Mouse (Mus musculus) hindbrain, embryonic 15.5 days (tissue): Measurements from ENCODE around the gene Psmd3. TPM values are rescaled to one million over a fixed set of nuclear protein-coding genes. Genes with fewer than 3 reads are reported as not detected.

Experiments
- ATAC-seq: fragments of 200-750 bp; cut with Nextera tagmentation; 2 replicates; pipeline ENCODE4 v1.8.0; 2017; ENCODE audit warnings: low read depth, moderate number of reproducible peaks, moderate TSS enrichment; ENCODE audit not compliant: low FRiP score
- H3K27ac ChIP-seq: fragments of 300-500 bp; sonication (generic); replicated peaks from 2 replicates; pipeline ENCODE4 v1.5.1; 2015; ENCODE audit warnings: mild to moderate bottlenecking, inconsistent platforms
- H3K27me3 ChIP-seq: fragments of 300-500 bp; sonication (generic); 2 replicates; pipeline ENCODE4 v1.6.1; 2015; ENCODE audit warnings: control low read depth, inconsistent platforms
- H3K36me3 ChIP-seq: fragments of 300-500 bp; sonication (generic); 2 replicates; pipeline ENCODE4 v1.6.1; 2015; ENCODE audit warnings: control low read depth, inconsistent platforms
- H3K4me1 ChIP-seq: fragments of 300-500 bp; sonication (generic); replicated peaks from 2 replicates; pipeline ENCODE4 v1.6.1; 2015; ENCODE audit warnings: control low read depth, inconsistent platforms
- H3K4me2 ChIP-seq: fragments of 300-500 bp; sonication (generic); 2 replicates; pipeline ENCODE4 v1.6.1; 2015; ENCODE audit warnings: moderate library complexity, mild to moderate bottlenecking, inconsistent platforms
- H3K4me3 ChIP-seq: fragments of 300-500 bp; sonication (generic); 2 replicates; pipeline ENCODE4 v1.5.1; 2015; ENCODE audit warnings: mild to moderate bottlenecking, inconsistent platforms
- H3K9ac ChIP-seq: fragments of 300-500 bp; sonication (generic); 2 replicates; pipeline ENCODE4 v1.6.1; 2015; ENCODE audit warnings: inconsistent platforms
- H3K9me3 ChIP-seq: fragments of 300-500 bp; sonication (generic); 2 replicates; pipeline ENCODE4 v1.6.1; 2016; ENCODE audit warnings: control low read depth, inconsistent platforms
- WGBS: fragments of 180-500 bp; shearing (Covaris S2); methylation state at CpG from one replicate; pipeline ENCODE4 v1.1.7; 2015; 5-methylcytosine and 5-hydroxymethylcytosine counted together
- polyA plus RNA-seq: library from polyadenylated mRNA; unstranded; fragments of >200 nt; fragmentation: Nextera tagmentation; extraction: Ambion mirVana; gene quantifications from 2 replicates; pipeline ENCODE4 v1.2.1, GENCODE M21; 2015

The Psmd3 gene
- polyA plus RNA-seq, 1 experiment from 2014 or later = 204 TPM

DNA sequence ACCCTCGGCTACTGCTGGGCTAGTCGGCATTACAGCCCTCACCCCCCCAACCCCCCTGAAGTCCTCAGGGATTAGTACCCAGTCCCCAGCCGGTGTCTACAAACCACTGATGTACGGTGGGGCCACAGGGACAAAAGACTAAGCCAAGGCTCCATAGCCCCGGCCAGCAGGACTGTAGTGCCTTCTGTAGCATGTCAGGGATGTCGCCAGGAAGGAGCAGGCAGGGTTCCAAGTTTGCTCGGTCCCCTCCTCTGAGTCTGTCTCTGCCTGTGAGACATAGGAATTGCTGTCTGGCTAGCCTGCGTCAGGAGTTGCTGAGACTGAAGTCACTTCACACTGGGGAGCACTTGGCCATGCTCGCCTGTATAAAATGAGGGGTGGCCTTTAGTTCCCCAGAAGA, 11.9 kb downstream of the Psmd3 start:
- Histone ChIP-seq H3K36me3 (peaks cover 70% of the 10 kb centered on the region), H3K9me3 (no peaks in the 10 kb centered on the region), H3K27me3 (no peaks in the 10 kb centered on the region), H3K4me3 (no peak overlapping the region), H3K27ac (no peak overlapping the region), H3K9ac (no peak overlapping the region), H3K4me1 (no peaks in the 10 kb centered on the region), H3K4me2 (no peak overlapping the region)
- 80% methylated on average over 9 of the region's 9 CpGs for WGBS
- no peak for ATAC-seq

DNA sequence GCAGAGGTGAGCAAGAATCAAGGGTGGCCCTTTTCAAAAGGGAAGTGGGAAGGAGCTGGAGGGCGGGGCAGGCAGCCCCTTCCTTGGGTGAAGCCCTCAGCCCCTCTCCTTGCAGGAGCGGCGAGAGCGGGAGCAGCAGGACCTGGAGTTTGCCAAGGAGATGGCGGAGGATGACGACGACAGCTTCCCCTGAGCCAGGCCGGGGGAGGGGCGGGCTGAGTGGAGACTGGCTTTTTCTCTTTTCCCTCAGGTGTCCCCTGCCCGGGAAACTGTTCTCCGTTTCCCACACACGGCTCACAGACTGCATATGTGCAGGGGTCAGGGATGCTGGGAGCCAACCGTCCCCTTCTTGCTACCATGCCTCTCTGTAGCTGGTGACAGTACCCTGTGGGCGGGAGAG, 13.1 kb downstream of the Psmd3 start:
- H3K9me3 ChIP-seq = no peaks in the 10 kb centered on the region
- no peaks in the 10 kb centered on the region for H3K27me3 ChIP-seq
- 76% methylated on average over 14 of the region's 14 CpGs for WGBS
- no peak for ATAC-seq
- no peaks in the 10 kb centered on the region for H3K4me1 ChIP-seq
- H3K4me3 ChIP-seq = no peak overlapping the region
- no peak overlapping the region for H3K27ac ChIP-seq
- peaks cover 59% of the 10 kb centered on the region for H3K36me3 ChIP-seq
- no peak overlapping the region for H3K9ac ChIP-seq
- H3K4me2 ChIP-seq = no peak overlapping the region

GRCm38 (mm10) chr11:98696454-98697216, 14.3 kb downstream of the Psmd3 start:
- Histone ChIP-seq H3K27ac (no peak overlapping the region), H3K4me2 (no peak overlapping the region), H3K4me3 (no peak overlapping the region), H3K4me1 (no peaks in the 10 kb centered on the region), H3K9me3 (no peaks in the 10 kb centered on the region), H3K27me3 (no peaks in the 10 kb centered on the region), H3K36me3 (peaks cover 47% of the 10 kb centered on the region), H3K9ac (no peak overlapping the region)
- ATAC-seq = no peak
- WGBS = 80% methylated on average over 14 of the region's 14 CpGs

DNA sequence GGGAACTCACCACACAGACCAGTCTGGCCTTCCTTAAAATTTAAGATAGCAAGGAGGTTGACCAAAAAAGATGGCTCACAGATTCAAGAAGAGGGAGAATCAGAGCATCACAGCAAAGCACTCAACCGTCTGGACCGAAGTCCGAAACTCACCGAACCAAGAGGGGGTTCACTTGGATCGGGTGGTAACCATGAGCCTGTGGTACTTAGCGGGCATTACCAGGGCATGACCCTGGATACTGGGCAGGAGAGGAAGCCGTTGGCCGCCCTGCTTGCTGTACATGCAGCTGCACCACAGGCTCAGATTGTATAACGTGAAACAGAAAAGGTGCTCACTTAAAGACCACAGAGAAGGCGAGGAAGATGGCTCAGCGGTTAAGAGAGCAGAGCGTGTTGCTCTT, 14.9 kb downstream of the Psmd3 start:
- no peaks in the 10 kb centered on the region for H3K27me3 ChIP-seq
- no peak overlapping the region for H3K27ac ChIP-seq
- no peak for ATAC-seq
- H3K4me1 ChIP-seq = no peaks in the 10 kb centered on the region
- H3K9ac ChIP-seq = no peak overlapping the region
- H3K4me2 ChIP-seq = no peak overlapping the region
- H3K36me3 ChIP-seq = peaks cover 41% of the 10 kb centered on the region
- H3K4me3 ChIP-seq = no peak overlapping the region
- no peaks in the 10 kb centered on the region for H3K9me3 ChIP-seq
- 92% methylated on average over 12 of the region's 12 CpGs for WGBS

- Histone ChIP-seq H3K9me3 (no peaks in the 10 kb centered on the region), H3K4me1 (no peaks in the 10 kb centered on the region), H3K27me3 (no peaks in the 10 kb centered on the region), H3K27ac (no peak overlapping the region), H3K36me3 (peaks cover 24% of the 10 kb centered on the region), H3K4me3 (no peak overlapping the region), H3K4me2 (no peak overlapping the region), H3K9ac (no peak overlapping the region)
- ATAC-seq = no peak
- WGBS = 88% methylated on average over 16 of the region's 16 CpGs
Measured at GRCm38 (mm10) chr11:98698849-98699640, 16.7 kb downstream of the Psmd3 start.

- Histone ChIP-seq H3K4me3 (no peak overlapping the region), H3K4me1 (no peaks in the 10 kb centered on the region), H3K36me3 (peaks cover 25% of the 10 kb centered on the region), H3K27me3 (no peaks in the 10 kb centered on the region), H3K27ac (no peak overlapping the region), H3K9ac (no peak overlapping the region), H3K4me2 (no peak overlapping the region), H3K9me3 (no peaks in the 10 kb centered on the region)
- ATAC-seq = peak; percentile 33; the same call in 1 of the 2 replicates
- whole genome bisulfite sequencing = 46% methylated on average over 4 of the region's 4 CpGs
Measured at GRCm38 (mm10) chr11:98699911-98700310, 17.6 kb downstream of the Psmd3 start.

GRCm38 (mm10) chr11:98701213-98701670, 18.9 kb downstream of the Psmd3 start, which contains the start of gene Csf3:
Csf3 (plus strand) TSS chr11:98701263.
- Histone ChIP-seq H3K4me3 (no peak within 1 kb of the TSS), H3K9ac (no peak within 1 kb of the TSS), H3K36me3 (peaks cover 27% of the 10 kb centered on the region), H3K4me2 (no peak within 1 kb of the TSS), H3K27ac (no peak within 1 kb of the TSS), H3K27me3 (no peaks in the 10 kb centered on the region), H3K4me1 (no peaks in the 10 kb centered on the region), H3K9me3 (no peaks in the 10 kb centered on the region)
- WGBS = 43% methylated on average over 10 of the region's 10 CpGs
- ATAC-seq = no peak

- no peak overlapping the region for H3K9ac ChIP-seq
- H3K9me3 ChIP-seq = no peaks in the 10 kb centered on the region
- H3K36me3 ChIP-seq = peaks cover 30% of the 10 kb centered on the region
- no peak overlapping the region for H3K4me2 ChIP-seq
- H3K4me3 ChIP-seq = no peak overlapping the region
- H3K27me3 ChIP-seq = no peaks in the 10 kb centered on the region
- no peaks in the 10 kb centered on the region for H3K4me1 ChIP-seq
- WGBS = 66% methylated on average over 5 of the region's 5 CpGs
- ATAC-seq = no peak
- H3K27ac ChIP-seq = no peak overlapping the region
Measured at GRCm38 (mm10) chr11:98702323-98702722, 20.0 kb downstream of the Psmd3 start.

DNA sequence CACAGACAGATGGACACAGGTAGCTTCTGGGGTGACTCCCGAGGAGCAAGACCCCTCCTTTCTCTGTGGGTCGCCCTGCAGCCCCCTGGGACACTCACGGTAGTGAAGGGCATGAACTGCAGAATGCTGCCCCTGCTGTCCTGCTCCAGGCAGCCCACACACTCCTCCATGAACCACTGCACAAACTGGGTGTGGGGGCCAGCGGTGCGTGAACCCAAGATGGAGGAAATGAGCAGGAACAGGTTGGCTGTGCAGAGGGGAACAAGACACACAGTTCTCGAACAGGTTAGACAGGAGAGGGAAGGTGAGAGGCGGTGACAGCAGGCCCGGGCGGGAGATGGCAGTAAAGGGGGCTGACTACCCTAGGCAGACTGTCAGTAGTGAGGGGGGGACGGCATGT, 22.7 kb downstream of the Psmd3 start:
- Histone ChIP-seq H3K27ac (no peak overlapping the region), H3K36me3 (peaks cover 52% of the 10 kb centered on the region), H3K4me2 (no peak overlapping the region), H3K9me3 (no peaks in the 10 kb centered on the region), H3K4me3 (no peak overlapping the region), H3K27me3 (no peaks in the 10 kb centered on the region), H3K4me1 (no peaks in the 10 kb centered on the region), H3K9ac (no peak overlapping the region)
- ATAC-seq = no peak
- WGBS = 91% methylated on average over 10 of the region's 10 CpGs

DNA sequence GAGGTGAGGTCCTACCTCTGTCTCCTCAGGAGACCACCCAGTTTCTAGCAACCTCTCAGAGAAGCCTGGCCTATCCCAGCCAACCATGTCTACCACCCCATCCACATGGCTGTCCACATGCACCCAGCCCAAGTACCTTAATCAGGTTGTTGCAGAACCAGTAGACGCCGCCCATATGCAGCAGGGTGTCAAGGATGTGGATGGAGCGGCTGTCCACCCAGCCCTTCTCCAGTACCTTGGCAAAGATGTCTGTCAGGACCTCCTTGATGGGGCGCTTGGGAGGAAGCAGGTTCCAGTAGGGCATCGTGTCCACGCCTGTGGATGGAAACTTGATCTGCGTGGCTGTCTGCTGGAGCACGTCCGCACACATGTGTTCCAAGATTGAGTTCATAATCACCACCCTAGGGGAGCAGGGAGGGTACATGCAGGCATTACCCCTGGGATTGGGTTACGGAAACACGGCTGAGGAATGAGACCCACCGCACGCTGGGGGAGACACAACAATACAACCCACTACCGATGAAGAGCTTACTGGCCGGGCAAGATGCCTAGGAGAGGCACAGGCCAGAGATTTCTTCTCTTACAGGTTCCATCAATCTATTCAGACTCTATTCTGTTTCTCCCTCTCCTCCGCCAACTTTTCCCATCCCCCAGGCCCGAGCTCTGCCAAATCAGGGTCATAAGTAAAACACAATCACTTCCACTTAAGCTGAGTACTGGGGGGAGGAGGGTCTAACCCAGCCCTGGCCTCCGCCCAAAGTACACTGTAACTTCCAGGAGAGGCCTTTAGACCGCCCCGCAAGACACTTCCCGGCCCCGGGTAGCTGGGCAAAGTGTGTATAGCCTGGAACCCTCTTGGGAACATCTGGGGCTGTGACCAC, 25.3 kb downstream of the Psmd3 start:
- Histone ChIP-seq H3K27me3 (no peaks in the 10 kb centered on the region), H3K9ac (no peak overlapping the region), H3K27ac (no peak overlapping the region), H3K36me3 (peaks cover 66% of the 10 kb centered on the region), H3K9me3 (no peaks in the 10 kb centered on the region), H3K4me3 (no peak overlapping the region), H3K4me2 (no peak overlapping the region), H3K4me1 (no peaks in the 10 kb centered on the region)
- 81% methylated on average over 22 of the region's 22 CpGs for WGBS
- ATAC-seq = no peak

DNA sequence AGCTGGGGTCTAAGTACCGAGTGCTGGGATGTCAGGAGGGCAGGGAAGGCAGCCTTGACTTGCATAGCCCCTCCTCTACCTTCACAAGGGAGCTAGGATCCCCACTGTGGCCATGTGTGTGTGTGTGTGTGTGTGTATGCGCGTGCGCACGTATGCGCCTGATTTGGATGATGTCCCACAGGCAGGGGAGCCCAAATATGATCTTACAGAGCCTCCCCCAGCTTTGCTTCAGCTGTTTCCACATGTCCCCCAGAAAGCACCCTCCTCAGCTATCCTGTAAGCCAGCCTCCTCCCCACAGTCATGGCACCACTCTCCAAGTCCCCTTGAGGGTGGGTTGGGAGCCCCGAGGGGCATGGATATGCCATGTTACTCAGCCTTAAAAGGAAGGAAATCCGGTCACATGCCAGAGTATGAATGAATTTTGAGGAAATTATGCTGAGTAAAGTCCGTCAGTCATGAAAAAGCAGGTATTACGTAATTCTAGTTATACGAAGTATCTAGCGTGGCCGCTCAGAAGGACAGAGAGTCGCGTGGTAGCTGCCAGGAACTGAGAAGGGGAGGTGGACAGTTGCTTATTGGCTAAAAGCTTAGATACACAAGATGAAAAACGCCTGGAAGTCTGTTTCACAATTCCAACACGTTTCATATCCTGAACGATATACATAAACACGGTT, 26.1 kb downstream of the Psmd3 start:
- H3K9me3 ChIP-seq = no peaks in the 10 kb centered on the region
- no peak overlapping the region for H3K27ac ChIP-seq
- H3K4me3 ChIP-seq = no peak overlapping the region
- H3K27me3 ChIP-seq = no peaks in the 10 kb centered on the region
- H3K4me1 ChIP-seq = no peaks in the 10 kb centered on the region
- 87% methylated on average over 19 of the region's 19 CpGs for WGBS
- no peak overlapping the region for H3K9ac ChIP-seq
- no peak for ATAC-seq
- peaks cover 73% of the 10 kb centered on the region for H3K36me3 ChIP-seq
- H3K4me2 ChIP-seq = no peak overlapping the region
